Mouse (Mus musculus) bone marrow, adult 2 months (tissue): ENCODE measurements around the gene Spen. TPM values are rescaled to one million over a fixed set of nuclear protein-coding genes. Genes with fewer than 3 reads are reported as not detected.

Source experiments
- H3K27ac ChIP-seq: fragments of 200-500 bp; 2 replicates; pipeline ENCODE4 v1.5.1; 2012; ENCODE audit warnings: low read depth, mild to moderate bottlenecking, control low read depth, inconsistent platforms, low read length; ENCODE audit not compliant: control insufficient read depth, poor library complexity, insufficient read depth
- H3K4me1 ChIP-seq: fragments of 200-500 bp; 2 replicates; pipeline ENCODE4 v1.6.1; 2011; ENCODE audit warnings: low read length; ENCODE audit not compliant: control insufficient read depth, insufficient read depth
- H3K4me3 ChIP-seq: fragments of 200-500 bp; replicated peaks from 2 replicates; pipeline ENCODE3; 2011; ENCODE audit warnings: mild to moderate bottlenecking, low read depth, low read length, control low read depth; ENCODE audit not compliant: control insufficient read depth
- CTCF ChIP-seq: fragments of 200-500 bp; IDR thresholded peaks from 2 replicates; pipeline ENCODE4 v1.5.1; 2011; ENCODE audit warnings: low read length, control low read depth; ENCODE audit not compliant: control insufficient read depth, insufficient read depth
- POLR2A ChIP-seq: fragments of 200-500 bp; IDR thresholded peaks from 2 replicates; pipeline ENCODE4 v1.6.1; 2011; ENCODE audit warnings: low read depth, mild to moderate bottlenecking, control low read depth, low read length, borderline replicate concordance; ENCODE audit not compliant: control insufficient read depth
- WGBS: fragments of 180-500 bp; shearing (Covaris S2); methylation state at CpG from one replicate; pipeline ENCODE4 v1.1.7; 2018; 5-methylcytosine and 5-hydroxymethylcytosine counted together
- polyA plus RNA-seq: library from polyadenylated mRNA; stranded (reverse); fragments of >200 nt; gene quantifications from 2 replicates; pipeline ENCODE4 v1.2.4, GENCODE M21; 2011; ENCODE audit warnings: low replicate concordance; ENCODE audit not compliant: missing spikeins, insufficient read depth, insufficient read length

The Spen gene
- polyA plus RNA-seq, 1 experiment: 33.2 TPM

DNA sequence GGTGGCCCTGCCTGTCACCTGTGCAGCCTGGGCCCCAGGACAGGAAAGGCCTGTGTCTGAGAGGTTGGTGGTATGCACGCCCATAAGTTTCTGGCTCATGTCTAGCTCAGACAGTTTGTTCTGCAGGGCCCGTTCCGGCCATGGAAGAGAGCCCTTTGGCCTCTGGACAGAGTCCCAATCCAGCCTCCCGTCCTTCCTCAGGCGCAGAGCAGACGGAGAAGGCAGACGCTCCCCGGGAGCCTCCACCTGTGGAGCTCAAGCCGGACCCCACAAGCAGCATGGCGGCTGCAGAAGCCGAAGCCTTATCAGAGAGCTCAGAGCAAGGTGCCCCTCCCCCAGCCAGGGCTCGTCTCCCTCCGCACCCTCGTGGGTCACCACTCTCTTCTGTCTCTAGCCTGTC is 74.9 kb downstream of the Spen start:
- no peak for TF ChIP-seq CTCF
- no peak for TF ChIP-seq POLR2A
- H3K27ac ChIP-seq: no peak overlapping the region
- 92% methylated on average over 14 of the region's 14 CpGs for WGBS
- no peaks in the 10 kb centered on the region for H3K4me1 ChIP-seq
- H3K4me3 ChIP-seq: no peak overlapping the region

DNA sequence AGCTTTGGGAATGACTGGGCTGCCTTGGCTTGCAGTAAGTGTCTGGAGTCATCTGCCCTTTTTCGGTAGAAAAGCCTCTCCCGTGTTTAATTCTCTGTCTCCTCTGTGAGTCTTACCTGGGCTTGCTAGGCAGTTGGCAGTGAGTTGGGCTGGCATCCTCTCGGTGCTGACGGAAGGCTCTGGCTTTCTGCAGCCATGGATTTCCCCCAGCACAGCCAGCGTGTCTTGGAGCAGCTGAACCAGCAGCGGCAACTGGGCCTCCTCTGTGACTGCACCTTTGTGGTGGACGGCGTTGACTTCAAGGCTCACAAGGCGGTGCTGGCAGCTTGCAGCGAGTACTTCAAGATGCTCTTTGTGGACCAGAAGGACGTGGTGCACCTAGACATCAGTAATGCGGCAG is 76.8 kb downstream of the Spen start:
- 92% methylated on average over 12 of the region's 12 CpGs for WGBS
- TF ChIP-seq CTCF (no peak), POLR2A (no peak)
- no peaks in the 10 kb centered on the region for H3K4me1 ChIP-seq
- no peak overlapping the region for H3K4me3 ChIP-seq
- no peak overlapping the region for H3K27ac ChIP-seq

DNA sequence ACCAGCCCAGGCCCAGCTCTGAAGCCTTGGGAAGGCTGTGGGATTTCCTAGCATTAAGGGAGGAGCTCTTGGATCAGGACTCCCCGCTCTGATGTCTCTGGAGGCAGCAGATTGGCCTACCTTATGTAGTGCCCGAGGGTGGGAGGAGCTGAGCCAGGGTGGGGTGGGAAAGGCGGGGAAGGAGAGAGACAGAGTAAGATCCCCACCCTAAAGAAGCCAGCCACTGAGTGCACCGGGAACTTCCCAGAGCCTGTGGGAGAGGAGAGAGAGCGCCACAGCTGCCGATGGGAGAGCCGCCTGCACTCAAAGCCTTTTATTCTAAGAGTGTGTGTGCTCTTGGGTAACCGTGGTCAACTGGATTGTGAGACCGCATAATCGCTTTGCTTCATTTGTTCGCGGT is 77.3 kb downstream of the Spen start:
- Histone ChIP-seq H3K4me1 (no peaks in the 10 kb centered on the region), H3K27ac (no peak overlapping the region), H3K4me3 (no peak overlapping the region)
- WGBS: 84% methylated on average over 12 of the region's 12 CpGs
- TF ChIP-seq POLR2A (no peak), CTCF (no peak)

DNA sequence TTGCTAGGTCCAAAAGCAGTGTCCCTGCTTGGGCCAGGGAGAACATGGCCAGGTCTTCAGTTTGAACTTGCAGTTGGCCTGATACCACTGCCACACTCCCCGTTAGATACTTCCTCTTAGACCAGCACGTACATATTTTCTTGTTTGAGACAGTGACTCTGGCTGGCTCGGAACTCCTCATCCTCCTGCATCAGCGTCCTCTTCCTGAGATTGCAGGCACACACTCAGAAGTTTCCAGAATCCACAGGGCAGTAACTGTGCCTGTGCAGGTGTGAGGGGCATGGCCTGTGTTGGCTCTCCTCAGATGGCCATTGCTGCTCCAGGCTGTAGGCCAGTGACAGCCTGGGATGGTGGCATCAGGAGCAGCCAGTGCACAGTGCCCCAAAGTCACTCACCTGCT is 77.9 kb downstream of the Spen start:
- Histone ChIP-seq H3K27ac (no peak overlapping the region), H3K4me3 (no peak overlapping the region), H3K4me1 (no peaks in the 10 kb centered on the region; the same call in 1 of the 2 replicates)
- no peak for TF ChIP-seq CTCF
- TF ChIP-seq POLR2A: no peak
- WGBS: 58% methylated on average over 4 of the region's 4 CpGs

DNA sequence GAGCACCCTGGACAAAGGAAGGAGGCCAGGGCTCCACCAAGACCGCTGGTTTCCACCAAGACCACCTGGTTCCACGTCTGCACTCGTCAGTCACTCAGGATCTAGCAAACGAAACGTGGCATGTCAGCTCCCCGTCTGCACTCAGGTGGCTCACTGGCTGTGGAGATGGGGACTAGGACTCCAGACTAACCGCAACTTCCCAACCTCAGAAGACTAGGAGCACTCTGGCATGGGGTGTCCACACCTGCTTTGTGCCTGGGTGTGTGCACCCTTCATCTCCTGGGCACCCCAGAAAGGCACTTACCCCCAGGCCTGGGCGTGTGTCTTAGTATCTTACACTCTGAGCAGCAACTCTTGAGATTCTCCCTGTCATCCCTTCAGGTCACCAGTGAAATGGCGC is 78.6 kb downstream of the Spen start:
- Histone ChIP-seq H3K4me1 (peaks cover 4% of the 10 kb centered on the region; the same call in 1 of the 2 replicates), H3K4me3 (no peak overlapping the region), H3K27ac (no peak overlapping the region)
- TF ChIP-seq CTCF: no peak
- TF ChIP-seq POLR2A: no peak
- 89% methylated on average over 9 of the region's 9 CpGs for WGBS

DNA sequence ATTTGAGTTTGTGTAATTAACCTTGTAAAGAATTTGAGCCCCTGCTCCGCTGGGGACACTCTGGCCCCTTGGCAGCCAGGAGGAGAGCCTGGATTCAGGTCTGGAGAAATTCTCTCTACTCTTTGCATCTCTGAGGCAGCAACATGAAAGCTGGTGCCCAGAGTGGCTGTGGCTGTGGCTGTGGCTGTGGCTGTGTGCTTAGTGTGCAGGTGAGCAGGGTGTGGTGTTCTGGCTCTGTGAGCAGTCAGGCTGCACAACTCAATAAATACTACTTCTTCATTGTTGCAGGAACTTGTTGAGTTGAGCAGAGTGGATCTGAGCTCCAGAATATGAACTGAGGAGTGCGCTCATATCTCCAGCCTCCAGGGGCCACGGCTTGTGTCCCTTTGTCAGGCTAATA is 79.5 kb downstream of the Spen start:
- H3K4me1 ChIP-seq: peaks cover 6% of the 10 kb centered on the region; the same call in 1 of the 2 replicates
- no peak overlapping the region for H3K27ac ChIP-seq
- TF ChIP-seq CTCF (no peak), POLR2A (no peak)
- no peak overlapping the region for H3K4me3 ChIP-seq
- WGBS: 83% methylated on average over 3 of the region's 3 CpGs

DNA sequence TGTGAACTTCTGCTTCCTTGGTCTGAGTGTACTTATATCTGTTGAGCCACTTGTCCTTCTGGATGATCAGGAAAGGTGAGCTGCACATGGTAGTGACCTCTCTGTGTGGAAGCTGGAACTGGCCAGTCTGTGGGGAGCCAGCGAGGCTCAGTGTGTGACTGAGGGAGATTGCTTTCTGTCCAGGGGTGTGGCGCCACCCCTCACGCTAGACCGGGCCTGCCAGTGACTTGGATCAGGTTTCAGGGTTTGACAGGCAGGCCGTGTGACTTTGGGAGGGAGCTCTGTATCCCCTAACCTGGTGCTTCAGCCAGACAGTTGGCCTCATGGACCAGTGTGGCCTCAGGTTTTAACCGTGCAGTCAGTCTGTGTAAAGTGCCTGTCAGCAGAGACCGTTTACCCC is 80.2 kb downstream of the Spen start:
- H3K4me1 ChIP-seq: peaks cover 6% of the 10 kb centered on the region; the same call in 1 of the 2 replicates
- 78% methylated on average over 7 of the region's 7 CpGs for WGBS
- no peak for TF ChIP-seq CTCF
- no peak for TF ChIP-seq POLR2A
- no peak overlapping the region for H3K4me3 ChIP-seq
- no peak overlapping the region for H3K27ac ChIP-seq

DNA sequence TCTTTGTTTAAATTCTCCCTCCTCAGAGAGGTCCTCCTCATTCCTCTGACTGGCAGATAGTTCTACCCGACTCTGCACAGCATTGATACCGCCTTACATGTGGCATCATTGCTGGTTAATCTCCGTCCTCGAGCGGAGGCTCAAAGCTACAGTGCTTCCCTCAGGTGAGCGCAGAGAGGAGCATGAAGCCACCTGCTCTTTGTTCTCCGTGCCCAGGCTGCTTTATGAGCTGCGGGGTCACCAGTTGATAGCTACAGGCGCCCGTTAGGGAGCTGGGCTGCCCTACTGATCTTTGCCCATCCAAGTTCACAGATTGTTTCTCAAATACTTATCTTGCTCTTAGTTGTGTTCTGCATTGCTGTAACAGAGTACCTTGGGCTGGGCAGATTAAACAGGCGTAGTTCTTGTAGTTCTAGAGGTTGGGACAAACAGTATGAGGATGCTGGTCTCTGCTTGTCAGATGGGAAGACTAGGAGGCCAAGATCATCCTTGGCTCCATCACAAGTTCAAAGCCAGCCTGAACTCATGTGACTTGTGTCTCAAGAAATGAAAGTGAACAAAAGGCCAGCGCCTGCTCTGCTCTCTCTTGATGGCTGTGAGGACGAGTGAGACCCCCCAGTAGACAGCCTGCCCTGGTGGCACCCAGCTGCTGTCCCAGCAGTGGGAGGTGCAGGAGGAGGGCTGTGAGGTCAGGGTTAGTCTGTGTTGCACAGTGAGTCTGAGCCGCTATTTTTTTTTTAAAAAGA is 82.0 kb downstream of the Spen start:
- Histone ChIP-seq H3K4me3 (no peak overlapping the region), H3K4me1 (peaks cover 6% of the 10 kb centered on the region; the same call in 1 of the 2 replicates)
- no peak for TF ChIP-seq POLR2A
- TF ChIP-seq CTCF: no peak

More for the DNA sequence above, 82.0 kb downstream of the Spen start:
- H3K27ac ChIP-seq: no peak overlapping the region
- WGBS: 90% methylated on average over 14 of the region's 14 CpGs
